Mouse (Mus musculus): Measurements from ENCODE around the gene Slc2a6. TPM values are rescaled to one million over a fixed set of nuclear protein-coding genes. Genes with fewer than 3 reads are reported as not detected.

Gene Slc2a6
- polyA plus RNA-seq (2012; fragmentation: generic; extraction: Trizol), result under 1 TPM; 0.51 to 0.78 TPM

GRCm38 (mm10) chr2:27027618-27028436 lies at the start of gene Slc2a6:
Gene Slc2a6 (minus strand): TSS chr2:27027998.

DNA sequence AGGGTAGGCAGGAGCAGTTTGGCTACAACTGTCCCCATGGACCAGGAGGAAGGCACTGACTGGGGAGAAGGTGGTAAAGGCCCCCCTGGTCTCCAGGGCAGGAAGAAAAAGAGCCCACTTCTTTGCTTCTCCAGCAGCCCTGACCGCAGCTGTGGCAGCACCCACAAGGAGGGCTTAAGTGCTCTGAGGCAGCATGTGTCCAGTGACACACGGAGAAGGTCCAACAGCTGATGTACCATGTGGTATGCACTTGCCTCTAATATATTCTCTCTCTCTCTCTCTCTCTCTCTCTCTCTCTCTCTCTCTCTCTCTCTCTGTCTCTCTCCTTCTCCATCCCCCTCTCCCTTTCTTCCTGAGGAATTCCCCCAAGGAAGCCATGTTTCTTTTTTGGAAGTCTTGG lies 44.2 kb upstream of the Slc2a6 start, which contains the start of gene Mymk:
Gene Mymk (minus strand): TSS at position 202 of the 400 bp plus-strand sequence.

GRCm38 (mm10) chr2:27009714-27010244 lies 18.0 kb downstream of the Slc2a6 start, which contains the start of gene Cacfd1:
Gene Cacfd1 (plus strand): TSS chr2:27009926.

DNA sequence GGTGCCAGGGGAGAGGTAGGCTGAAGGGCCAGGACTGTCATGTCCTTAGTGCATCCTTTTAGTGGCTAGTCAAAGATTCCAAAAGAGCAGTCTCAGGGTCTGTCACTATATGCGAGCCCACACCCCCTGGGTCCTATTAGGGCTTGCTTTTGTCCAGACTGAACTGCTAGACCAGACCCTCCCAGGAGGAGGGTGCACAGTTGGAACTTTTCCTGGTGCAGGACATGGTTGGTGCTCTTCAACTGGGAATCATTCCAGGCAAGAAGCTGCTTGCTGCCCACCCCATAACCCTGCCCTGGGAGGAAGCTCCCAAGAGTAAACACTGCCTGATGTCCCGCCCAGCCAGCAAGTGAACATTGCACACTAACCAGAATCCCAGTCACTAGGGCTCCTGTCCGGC lies 54.7 kb downstream of the Slc2a6 start, which contains the start of gene Adamts13:
Gene Adamts13 (plus strand): TSS at position 301 of the 400 bp plus-strand sequence.

Other genes starting within 250 kb of the Slc2a6 start
- not detected for gene Abo, start 163.0 kb downstream of the Slc2a6 start, polyA plus RNA-seq (2012; fragmentation: generic; extraction: Trizol)
- gene Surf6, start 125.1 kb downstream of the Slc2a6 start, polyA plus RNA-seq (2012; fragmentation: generic; extraction: Trizol), result 10 to 100 TPM in 1 of 2 experiments, 1 to 10 TPM in 1; 6.2 to 11.8 TPM
- gene Med22, start 117.3 kb downstream of the Slc2a6 start, polyA plus RNA-seq (2012; fragmentation: generic; extraction: Trizol), result 10 to 100 TPM; 18.1 to 33.0 TPM
- 1,000 to 10,000 TPM; 2,251 to 2,959 TPM for gene Rpl7a, start 117.2 kb downstream of the Slc2a6 start, polyA plus RNA-seq (2012; fragmentation: generic; extraction: Trizol)
- 10 to 100 TPM; 14.8 to 23.7 TPM for gene Surf2, start 111.6 kb downstream of the Slc2a6 start, polyA plus RNA-seq (2012; fragmentation: generic; extraction: Trizol)
- 10 to 100 TPM; 46.8 to 97.0 TPM for gene Surf1, start 111.5 kb downstream of the Slc2a6 start, polyA plus RNA-seq (2012; fragmentation: generic; extraction: Trizol)
- 100 to 1,000 TPM in 1 of 2 experiments, 10 to 100 TPM in 1; 94.2 to 135 TPM for gene Surf4, start 94.1 kb downstream of the Slc2a6 start, polyA plus RNA-seq (2012; fragmentation: generic; extraction: Trizol)
- under 1 TPM in 1 of 2 experiments, not detected in 1; 0.08 TPM for gene Stkld1, start 94.0 kb downstream of the Slc2a6 start, polyA plus RNA-seq (2012; fragmentation: generic; extraction: Trizol)
- gene Rexo4, start 63.6 kb downstream of the Slc2a6 start, polyA plus RNA-seq (2012; fragmentation: generic; extraction: Trizol), result 10 to 100 TPM; 10.3 to 29.9 TPM
- not detected for gene Adamts13, start 54.6 kb downstream of the Slc2a6 start, polyA plus RNA-seq (2012; fragmentation: generic; extraction: Trizol)
- 10 to 100 TPM in 1 of 2 experiments, 1 to 10 TPM in 1; 8.0 to 30.6 TPM for gene Cacfd1, start 18.1 kb downstream of the Slc2a6 start, polyA plus RNA-seq (2012; fragmentation: generic; extraction: Trizol)
- not detected for gene Mymk, start 44.2 kb upstream of the Slc2a6 start, polyA plus RNA-seq (2012; fragmentation: generic; extraction: Trizol)
- under 1 TPM; 0.16 to 0.19 TPM for gene Adamtsl2, start 51.4 kb upstream of the Slc2a6 start, polyA plus RNA-seq (2012; fragmentation: generic; extraction: Trizol)
- gene Fam163b, start 114.5 kb upstream of the Slc2a6 start, polyA plus RNA-seq (2012; fragmentation: generic; extraction: Trizol), result not detected
- gene Dbh, start 137.2 kb upstream of the Slc2a6 start, polyA plus RNA-seq (2012; fragmentation: generic; extraction: Trizol), result not detected
- gene Sardh, start 220.3 kb upstream of the Slc2a6 start, polyA plus RNA-seq (2012; fragmentation: generic; extraction: Trizol), result 10 to 100 TPM; 23.5 to 63.6 TPM

Data from C3H10T1/2 (cell line).